Mouse (Mus musculus): ENCODE results near the gene Exoc5.

Gene Exoc5

GRCm38 (mm10) chr14:49001655-49002054 is 64.8 kb downstream of the Exoc5 start:
- DNase-seq (ENCODE audit: low spot score), result no peak

- no peak for DNase-seq (ENCODE audit: low spot score)
Observed at GRCm38 (mm10) chr14:48998795-48999194, 67.7 kb downstream of the Exoc5 start.

GRCm38 (mm10) chr14:48993861-48994260 is 72.6 kb downstream of the Exoc5 start:
- no peak for DNase-seq (ENCODE audit: low spot score)

- no peak for DNase-seq (ENCODE audit: low spot score)
Observed at GRCm38 (mm10) chr14:48992070-48992580, 74.3 kb downstream of the Exoc5 start.

GRCm38 (mm10) chr14:48991144-48991522 is 75.3 kb downstream of the Exoc5 start:
- no peak for DNase-seq (ENCODE audit: low spot score)

GRCm38 (mm10) chr14:48990471-48991143 is 75.8 kb downstream of the Exoc5 start:
- no peak for DNase-seq (ENCODE audit: low spot score)

- no peak for DNase-seq (ENCODE audit: low spot score)
Observed at GRCm38 (mm10) chr14:48989831-48990230, 76.6 kb downstream of the Exoc5 start.

GRCm38 (mm10) chr14:48986231-48986630 is 80.2 kb downstream of the Exoc5 start:
- no peak for DNase-seq (ENCODE audit: low spot score)

- no peak for DNase-seq (ENCODE audit: low spot score)
Observed at GRCm38 (mm10) chr14:48985673-48986072, 80.8 kb downstream of the Exoc5 start.

GRCm38 (mm10) chr14:48978971-48979388 is 87.5 kb downstream of the Exoc5 start:
- DNase-seq (ENCODE audit: low spot score), result no peak

GRCm38 (mm10) chr14:48971546-48971945 is 94.9 kb downstream of the Exoc5 start:
- DNase-seq (ENCODE audit: low spot score), result no peak

GRCm38 (mm10) chr14:48968670-48969069 is 97.8 kb downstream of the Exoc5 start:
- no peak for DNase-seq (ENCODE audit: low spot score)

Measured in MN1 (cell line).